Mouse (Mus musculus) liver, embryonic 14.5 days (tissue): ENCODE results near the gene Slc23a4. TPM values are rescaled to one million over a fixed set of nuclear protein-coding genes. Genes with fewer than 3 reads are reported as not detected.

Source experiments
- ATAC-seq: fragments of 200-750 bp; cut with Nextera tagmentation; 2 replicates; pipeline ENCODE4 v1.8.0; 2017; ENCODE audit warnings: moderate number of reproducible peaks, mild to moderate bottlenecking, moderate library complexity; ENCODE audit not compliant: insufficient read depth
- DNase-seq, 3 experiments: peaks; one replicate each; pipeline ENCODE4 v3.0.0-alpha.2; 2012 to 2013; ENCODE audit warnings: low read depth in 3 of 3, low spot score in 3 of 3
- H3K27ac ChIP-seq: fragments of 300-500 bp; sonication (generic); 2 replicates; pipeline ENCODE4 v1.5.1; 2014; ENCODE audit warnings: moderate library complexity, mild to moderate bottlenecking, control low read depth, inconsistent platforms
- H3K27me3 ChIP-seq: fragments of 300-500 bp; sonication (generic); 2 replicates; pipeline ENCODE4 v1.6.1; 2014; ENCODE audit warnings: mild to moderate bottlenecking, low read length, moderate library complexity; ENCODE audit not compliant: control insufficient read depth, insufficient read depth
- H3K36me3 ChIP-seq: fragments of 300-500 bp; sonication (generic); replicated peaks from 2 replicates; pipeline ENCODE4 v1.6.1; 2014; ENCODE audit warnings: low read depth; ENCODE audit not compliant: control insufficient read depth, insufficient read depth
- H3K4me1 ChIP-seq, 2 experiments: fragments of 200-500 bp in 1 of 2; fragments of 300-500 bp in 1 of 2; sonication (generic) in 1 of 2; replicated peaks; 2 replicates each; pipeline ENCODE4 v1.6.1; 2012 to 2014; ENCODE audit warnings: antibody characterized with exemption in 1 of 2, inconsistent platforms in 1 of 2, low read length in 1 of 2; ENCODE audit not compliant: control insufficient read depth in 2 of 2, insufficient read depth in 2 of 2
- H3K4me2 ChIP-seq: fragments of 300-500 bp; sonication (generic); 2 replicates; pipeline ENCODE4 v1.6.1; 2014; ENCODE audit warnings: low read depth, mild to moderate bottlenecking, control low read depth, moderate library complexity
- H3K4me3 ChIP-seq, 2 experiments: fragments of 200-500 bp in 1 of 2; fragments of 300-500 bp in 1 of 2; sonication (generic) in 1 of 2; 2 replicates each; pipeline ENCODE4 v1.5.1; 2012 to 2014; ENCODE audit warnings: low read depth in 2 of 2, low read length in 2 of 2, mild to moderate bottlenecking in 2 of 2, control low read depth in 1 of 2, inconsistent platforms in 1 of 2, moderate library complexity in 1 of 2; ENCODE audit not compliant: insufficient read depth in 1 of 2
- H3K9ac ChIP-seq: fragments of 300-500 bp; sonication (generic); replicated peaks from 2 replicates; pipeline ENCODE4 v1.6.1; 2014; ENCODE audit warnings: mild to moderate bottlenecking, control low read depth, moderate library complexity
- H3K9me3 ChIP-seq: fragments of 300-500 bp; sonication (generic); 2 replicates; pipeline ENCODE4 v1.6.1; 2016; ENCODE audit warnings: low read length, mixed read lengths; ENCODE audit not compliant: control insufficient read depth
- CTCF ChIP-seq: IDR thresholded peaks from 2 replicates; pipeline ENCODE4 v1.5.1; 2016; ENCODE audit warnings: antibody characterized with exemption, low read depth, control low read depth
- EP300 ChIP-seq: IDR thresholded peaks from 2 replicates; pipeline ENCODE4 v1.6.1; 2016; ENCODE audit warnings: antibody characterized with exemption, low read depth
- WGBS: fragments of 180-500 bp; shearing (Covaris S2); extraction: QIAGEN DNeasy Blood & Tissue Kit; methylation state at CpG from one replicate; pipeline ENCODE4 v1.1.7; 2014; ENCODE audit not compliant: insufficient replicate concordance; 5-methylcytosine and 5-hydroxymethylcytosine counted together
- polyA plus RNA-seq, 2 experiments: library from polyadenylated mRNA; depleted of rRNA in 1 of 2; stranded (reverse) in 1 of 2; unstranded in 1 of 2; fragments of >200 nt; fragmentation: Nextera tagmentation in 1 of 2; extraction: Ambion mirVana in 1 of 2; gene quantifications; 2 replicates each; pipeline versions ENCODE4 v1.2.1 to v1.2.3; 2012 to 2014

Gene Slc23a4
- polyA plus RNA-seq, 2 experiments: 0.06 to 0.17 TPM

GRCm38 (mm10) chr6:34936743-34937142 lies 51.5 kb downstream of the Slc23a4 start:
- Histone ChIP-seq H3K9ac (no peak overlapping the region), H3K9me3 (no peaks in the 10 kb centered on the region), H3K27ac (no peak overlapping the region), H3K27me3 (no peaks in the 10 kb centered on the region), H3K4me3 (no peak overlapping the region), H3K4me2 (no peak overlapping the region), H3K36me3 (no peaks in the 10 kb centered on the region), H3K4me1 (peaks cover 0 to 9% of the 10 kb centered on the region in 2 experiments; a peak in 2 of 4 replicates)
- ATAC-seq (no peak), DNase-seq (no peak)
- WGBS: 45% methylated on average over 5 of the region's 5 CpGs
- TF ChIP-seq CTCF: no peak; the same call in 1 of the 2 replicates
- TF ChIP-seq EP300: no peak

GRCm38 (mm10) chr6:34932633-34933032 lies 55.6 kb downstream of the Slc23a4 start:
- H3K4me1 ChIP-seq: no peaks in the 10 kb centered on the region
- no peaks in the 10 kb centered on the region for H3K36me3 ChIP-seq
- no peak for ATAC-seq
- no peaks in the 10 kb centered on the region for H3K9me3 ChIP-seq
- TF ChIP-seq CTCF (no peak), EP300 (no peak)
- no peak overlapping the region for H3K27ac ChIP-seq
- H3K27me3 ChIP-seq: no peaks in the 10 kb centered on the region
- no peak overlapping the region for H3K4me2 ChIP-seq
- no peak overlapping the region for H3K4me3 ChIP-seq
- H3K9ac ChIP-seq: no peak overlapping the region
- 33% methylated on average over 1 of the region's 1 CpGs for WGBS
- no peak for DNase-seq

GRCm38 (mm10) chr6:34927594-34927993 lies 60.6 kb downstream of the Slc23a4 start:
- no peak overlapping the region for H3K4me2 ChIP-seq
- no peaks in the 10 kb centered on the region for H3K9me3 ChIP-seq
- H3K27me3 ChIP-seq: no peaks in the 10 kb centered on the region
- no peak for DNase-seq
- TF ChIP-seq CTCF: no peak
- no peak for TF ChIP-seq EP300
- H3K4me3 ChIP-seq: no peak overlapping the region
- H3K4me1 ChIP-seq: no peaks in the 10 kb centered on the region
- WGBS: 81% methylated on average over 8 of the region's 8 CpGs
- no peaks in the 10 kb centered on the region for H3K36me3 ChIP-seq
- H3K9ac ChIP-seq: no peak overlapping the region
- H3K27ac ChIP-seq: no peak overlapping the region
- ATAC-seq: no peak

- Histone ChIP-seq H3K36me3 (no peaks in the 10 kb centered on the region), H3K9me3 (no peaks in the 10 kb centered on the region), H3K27ac (no peak overlapping the region), H3K9ac (no peak overlapping the region), H3K4me1 (no peaks in the 10 kb centered on the region), H3K27me3 (no peaks in the 10 kb centered on the region), H3K4me2 (no peak overlapping the region), H3K4me3 (no peak overlapping the region)
- TF ChIP-seq CTCF: peak; percentile 96
- TF ChIP-seq EP300: no peak
- DNase-seq (no peak), ATAC-seq (0 out of 2 replicates have a peak, but pooled peaks have one; percentile 28)
- WGBS: 36% methylated on average over 4 of the region's 4 CpGs
Measured at GRCm38 (mm10) chr6:34927156-34927555, 61.0 kb downstream of the Slc23a4 start.

- Histone ChIP-seq H3K9ac (no peak overlapping the region), H3K27ac (no peak overlapping the region), H3K4me1 (peaks cover 0 to 6% of the 10 kb centered on the region in 2 experiments; a peak in 2 of 4 replicates), H3K4me2 (no peak overlapping the region), H3K4me3 (no peak overlapping the region), H3K36me3 (no peaks in the 10 kb centered on the region), H3K27me3 (no peaks in the 10 kb centered on the region), H3K9me3 (no peaks in the 10 kb centered on the region)
- TF ChIP-seq EP300: no peak
- TF ChIP-seq CTCF: peak; percentile 97
- DNase-seq (peak; percentile 44 to 57 (median 51)), ATAC-seq (peak; percentile 57)
- WGBS: 45% methylated on average over 14 of the region's 14 CpGs
Measured at GRCm38 (mm10) chr6:34921941-34922340, 66.3 kb downstream of the Slc23a4 start.
